Mouse (Mus musculus) C2C12 (cell line): ENCODE measurements around the gene Lep. TPM values are rescaled to one million over a fixed set of nuclear protein-coding genes. Genes with fewer than 3 reads are reported as not detected.

Experiments used
- H3K27me3 ChIP-seq: one replicate; pipeline ENCODE4 v1.6.1; 2011; ENCODE audit not compliant: control insufficient read depth, insufficient read depth, insufficient read length
- H3K36me3 ChIP-seq: one replicate; pipeline ENCODE4 v1.6.1; 2011; ENCODE audit not compliant: control insufficient read depth, insufficient read depth
- H3K4me3 ChIP-seq: one replicate; pipeline ENCODE4 v1.5.1; 2011; ENCODE audit warnings: mild to moderate bottlenecking, control low read depth; ENCODE audit not compliant: poor library complexity, insufficient read depth, severe bottlenecking
- H3K79me2 ChIP-seq: one replicate; pipeline ENCODE4 v1.6.1; 2011; ENCODE audit not compliant: control insufficient read depth, insufficient read depth
- H3K79me3 ChIP-seq: one replicate; pipeline ENCODE4 v1.6.1; 2011; ENCODE audit warnings: low read depth, control low read depth
- H3ac ChIP-seq: one replicate; pipeline ENCODE3; 2011; ENCODE audit warnings: low read depth; ENCODE audit not compliant: control insufficient read depth, insufficient read length
- CEBPB ChIP-seq: IDR thresholded peaks from one replicate; pipeline ENCODE4 v1.6.1; 2011; ENCODE audit warnings: low read depth, mild to moderate bottlenecking, control low read depth, moderate library complexity
- CTCF ChIP-seq: IDR thresholded peaks from one replicate; pipeline ENCODE4 v1.5.1; 2011; ENCODE audit not compliant: control insufficient read depth, insufficient read depth, insufficient read length
- FOSL1 ChIP-seq: IDR thresholded peaks from one replicate; pipeline ENCODE4 v1.8.0; 2011; ENCODE audit warnings: mild to moderate bottlenecking, low read length; ENCODE audit not compliant: poor library complexity, insufficient read depth, severe bottlenecking
- MAX ChIP-seq: IDR thresholded peaks from one replicate; pipeline ENCODE4 v1.6.1; 2011; ENCODE audit warnings: mild to moderate bottlenecking, control low read depth
- MYOD1 ChIP-seq: IDR thresholded peaks from one replicate; pipeline ENCODE4 v1.6.1; 2011; ENCODE audit warnings: low read depth; ENCODE audit not compliant: control insufficient read depth, insufficient read length
- MYOG ChIP-seq: IDR thresholded peaks from one replicate; pipeline ENCODE4 v1.6.1; 2011; ENCODE audit not compliant: control insufficient read depth, insufficient read length; ENCODE audit errors: extremely low read depth
- USF1 ChIP-seq: IDR thresholded peaks from one replicate; pipeline ENCODE4 v1.6.1; 2011; ENCODE audit warnings: low read depth, mild to moderate bottlenecking, control low read depth, moderate library complexity
- polyA plus RNA-seq: library from polyadenylated mRNA; unstranded; fragments of >200 nt; fragmentation: generic; extraction: Trizol; gene quantifications from one replicate; pipeline ENCODE4 v1.2.1, GENCODE M21; 2012; ENCODE audit warnings: missing spikeins

Gene Lep
- polyA plus RNA-seq, 1 experiment, result not detected

GRCm38 (mm10) chr6:29033981-29034646 lies 25.9 kb upstream of the Lep start:
- no peak overlapping the region for H3ac ChIP-seq
- no peaks in the 10 kb centered on the region for H3K79me2 ChIP-seq
- no peaks in the 10 kb centered on the region for H3K79me3 ChIP-seq
- TF ChIP-seq FOSL1, result no peak
- no peak for TF ChIP-seq CTCF
- no peaks in the 10 kb centered on the region for H3K27me3 ChIP-seq
- H3K36me3 ChIP-seq, result no peaks in the 10 kb centered on the region
- no peak overlapping the region for H3K4me3 ChIP-seq

- Histone ChIP-seq H3ac (no peak overlapping the region), H3K79me2 (no peaks in the 10 kb centered on the region), H3K36me3 (no peaks in the 10 kb centered on the region), H3K27me3 (no peaks in the 10 kb centered on the region), H3K79me3 (no peaks in the 10 kb centered on the region), H3K4me3 (no peak overlapping the region)
- TF ChIP-seq CEBPB (no peak), MAX (no peak), FOSL1 (no peak), CTCF (no peak), MYOD1 (no peak), MYOG (no peak), USF1 (no peak)
Measured at GRCm38 (mm10) chr6:29036698-29037097, 23.3 kb upstream of the Lep start.

GRCm38 (mm10) chr6:29040266-29040665 lies 19.8 kb upstream of the Lep start:
- no peaks in the 10 kb centered on the region for H3K79me3 ChIP-seq
- peaks cover 13% of the 10 kb centered on the region for H3K27me3 ChIP-seq
- H3K79me2 ChIP-seq, result no peaks in the 10 kb centered on the region
- H3K36me3 ChIP-seq, result no peaks in the 10 kb centered on the region
- no peak for TF ChIP-seq MAX
- TF ChIP-seq CEBPB, result no peak
- TF ChIP-seq MYOD1, result no peak
- no peak for TF ChIP-seq FOSL1
- TF ChIP-seq MYOG, result no peak
- no peak for TF ChIP-seq USF1
- no peak for TF ChIP-seq CTCF
- H3ac ChIP-seq, result no peak overlapping the region
- no peak overlapping the region for H3K4me3 ChIP-seq

- Histone ChIP-seq H3ac (no peak overlapping the region), H3K79me2 (no peaks in the 10 kb centered on the region), H3K79me3 (no peaks in the 10 kb centered on the region), H3K36me3 (no peaks in the 10 kb centered on the region), H3K27me3 (peaks cover 23% of the 10 kb centered on the region), H3K4me3 (no peak overlapping the region)
- no peak for TF ChIP-seq MAX
Measured at GRCm38 (mm10) chr6:29044029-29044428, 16.0 kb upstream of the Lep start.

GRCm38 (mm10) chr6:29049926-29050325 lies 10.1 kb upstream of the Lep start:
- no peak overlapping the region for H3K4me3 ChIP-seq
- no peaks in the 10 kb centered on the region for H3K79me3 ChIP-seq
- no peak overlapping the region for H3ac ChIP-seq
- no peaks in the 10 kb centered on the region for H3K36me3 ChIP-seq
- H3K79me2 ChIP-seq, result no peaks in the 10 kb centered on the region
- TF ChIP-seq FOSL1 (no peak), CEBPB (no peak), MYOD1 (no peak), USF1 (no peak), MYOG (no peak), CTCF (no peak), MAX (no peak)
- peaks cover 46% of the 10 kb centered on the region for H3K27me3 ChIP-seq

GRCm38 (mm10) chr6:29052188-29052587 lies 7.8 kb upstream of the Lep start:
- Histone ChIP-seq H3K36me3 (no peaks in the 10 kb centered on the region), H3ac (no peak overlapping the region), H3K4me3 (no peak overlapping the region), H3K79me2 (no peaks in the 10 kb centered on the region), H3K27me3 (peaks cover 42% of the 10 kb centered on the region), H3K79me3 (no peaks in the 10 kb centered on the region)
- TF ChIP-seq USF1 (no peak), FOSL1 (no peak), MAX (no peak), CTCF (no peak), CEBPB (no peak), MYOD1 (no peak), MYOG (no peak)
